Mouse (Mus musculus) kidney, postnatal 14 days (tissue): ENCODE measurements around the gene Flot2.

Experiments
- DNase-seq: peaks from one replicate; pipeline ENCODE4 v3.0.0; 2022; ENCODE audit warnings: mixed read lengths

Gene Flot2

DNA sequence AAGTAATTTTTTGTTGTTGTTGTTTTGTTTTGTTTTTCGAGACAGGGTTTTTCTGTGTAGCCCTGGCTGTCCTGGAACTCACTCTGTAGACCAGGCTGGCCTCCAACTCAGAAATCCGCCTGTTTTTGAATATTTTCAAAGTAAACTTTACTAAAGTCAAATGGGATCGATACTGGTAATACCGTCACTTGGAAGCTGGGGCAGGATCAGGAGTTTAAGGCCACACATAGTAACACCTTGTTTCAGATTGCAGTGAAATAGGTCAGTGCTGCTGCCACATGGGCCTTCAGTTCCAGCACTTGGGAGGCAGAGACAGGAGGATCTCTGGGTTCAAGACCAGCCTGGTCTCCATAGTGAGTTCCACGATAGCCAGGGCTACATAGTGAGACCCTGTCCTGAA, 66.8 kb downstream of the Flot2 start:
- no peak for DNase-seq
